Mouse (Mus musculus) thymus, postnatal 25 days (tissue): ENCODE data around the gene Igfbp5.

Experiments
- DNase-seq: peaks from one replicate; pipeline ENCODE4 v3.0.0; 2022

Igfbp5 gene

GRCm38 (mm10) chr1:72868429-72869215 is 6.1 kb downstream of the Igfbp5 start:
- DNase-seq, result no peak

DNA sequence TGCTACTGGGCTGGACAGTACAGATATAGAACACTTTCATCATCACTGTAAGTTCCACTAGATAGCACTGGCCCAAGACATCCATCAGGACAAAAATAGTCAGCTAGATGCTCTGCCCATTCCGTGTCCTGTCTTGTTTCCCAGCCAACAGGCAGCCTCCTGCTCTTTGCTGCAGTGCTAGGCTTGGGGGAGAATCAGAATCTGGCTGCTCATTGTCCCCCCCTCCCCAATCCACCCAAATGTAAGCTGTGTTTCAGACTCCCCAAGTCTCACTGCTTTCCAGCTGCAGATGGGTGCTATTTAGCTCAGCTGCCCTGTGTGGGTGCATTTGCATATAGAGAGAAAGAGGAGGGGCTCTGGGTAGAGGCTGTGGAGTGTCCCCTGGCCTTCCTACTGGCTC is 7.3 kb downstream of the Igfbp5 start:
- DNase-seq, result no peak

- DNase-seq, result no peak
Measured at GRCm38 (mm10) chr1:72866417-72866816, 8.3 kb downstream of the Igfbp5 start.

DNA sequence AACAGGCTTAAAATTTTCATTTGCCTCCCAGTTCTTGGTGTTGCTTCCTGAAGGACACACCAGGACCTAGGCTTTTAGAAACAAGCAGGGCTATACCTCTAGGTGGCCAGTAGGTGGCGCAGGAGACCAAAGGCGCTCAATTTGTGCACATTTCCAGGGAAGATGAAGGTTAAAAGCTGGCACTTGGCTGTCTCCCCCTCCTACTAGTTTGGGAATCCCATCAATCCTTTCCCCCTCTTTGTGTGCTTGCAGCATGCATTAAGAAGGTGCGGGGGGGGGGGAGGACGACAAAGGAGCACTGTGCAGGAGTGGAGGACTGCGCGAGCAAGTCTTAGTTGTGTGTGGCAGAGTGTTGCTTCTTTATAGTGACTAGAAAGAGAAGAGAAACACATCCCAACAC is 8.8 kb downstream of the Igfbp5 start:
- DNase-seq, result peak; percentile 30

- no peak for DNase-seq
Measured at GRCm38 (mm10) chr1:72864272-72864671, 10.4 kb downstream of the Igfbp5 start.

DNA sequence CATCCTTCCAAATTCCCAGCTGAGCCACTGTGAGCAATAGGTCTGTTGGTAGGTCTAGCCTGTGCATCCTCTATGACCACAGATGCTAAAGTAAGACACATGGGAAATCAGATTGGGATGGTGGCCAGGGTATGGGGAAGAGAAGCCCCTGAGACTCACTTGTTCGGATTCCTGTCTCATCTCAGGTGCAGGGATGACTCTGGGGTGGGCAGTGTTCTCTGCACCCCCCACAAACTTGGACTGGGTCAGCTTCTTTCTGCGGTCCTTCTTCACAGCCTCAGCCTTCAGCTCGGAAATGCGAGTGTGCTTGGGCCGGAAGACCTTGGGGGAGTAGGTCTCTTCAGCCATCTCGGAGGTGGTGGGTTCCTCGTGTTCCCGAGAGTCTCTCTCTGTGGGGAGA is 11.0 kb downstream of the Igfbp5 start:
- no peak for DNase-seq

- DNase-seq, result no peak
Measured at GRCm38 (mm10) chr1:72862248-72862647, 12.4 kb downstream of the Igfbp5 start.

GRCm38 (mm10) chr1:72861702-72862101 is 13.0 kb downstream of the Igfbp5 start:
- DNase-seq, result no peak

DNA sequence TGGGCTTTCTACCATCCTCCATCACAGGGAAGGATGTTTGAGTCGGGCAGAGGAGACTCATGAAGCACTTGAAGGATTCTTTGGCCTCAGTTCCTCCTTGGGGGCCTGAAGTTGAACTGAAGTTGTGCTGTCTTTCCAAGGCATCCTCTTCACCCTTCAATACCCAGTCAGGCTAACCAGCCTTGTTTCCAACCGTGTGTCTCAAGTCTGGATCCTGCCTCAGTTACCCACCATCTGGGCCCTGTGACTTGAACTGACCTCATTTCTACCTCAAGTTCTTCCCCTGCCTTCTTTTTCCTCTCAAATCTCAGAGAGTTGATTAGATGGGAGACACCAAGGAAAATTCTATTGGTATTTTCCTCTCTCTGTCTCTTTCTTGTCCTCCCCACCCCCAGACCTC is 14.2 kb downstream of the Igfbp5 start:
- DNase-seq, result no peak

DNA sequence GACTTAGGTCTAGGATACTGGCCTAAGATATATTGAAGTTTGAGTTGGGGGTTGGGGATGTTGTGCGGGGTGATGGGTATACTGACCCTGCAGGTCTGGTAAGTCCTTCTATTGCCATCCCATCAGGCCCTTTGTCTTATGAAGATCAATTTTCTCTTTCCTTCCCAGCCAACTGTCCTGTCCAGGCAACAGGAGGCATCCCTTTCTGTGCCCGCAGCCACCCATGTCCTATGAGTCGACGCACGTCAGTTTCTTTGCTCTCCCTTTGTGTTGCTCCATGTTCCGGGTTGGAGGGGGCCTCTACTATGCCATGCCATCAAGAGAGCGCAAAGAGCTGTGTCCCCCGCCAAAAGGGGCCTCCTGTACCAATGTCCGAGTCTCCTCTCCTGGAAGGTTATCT is 14.7 kb downstream of the Igfbp5 start:
- no peak for DNase-seq

- no peak for DNase-seq
Measured at GRCm38 (mm10) chr1:72858874-72859273, 15.8 kb downstream of the Igfbp5 start.

DNA sequence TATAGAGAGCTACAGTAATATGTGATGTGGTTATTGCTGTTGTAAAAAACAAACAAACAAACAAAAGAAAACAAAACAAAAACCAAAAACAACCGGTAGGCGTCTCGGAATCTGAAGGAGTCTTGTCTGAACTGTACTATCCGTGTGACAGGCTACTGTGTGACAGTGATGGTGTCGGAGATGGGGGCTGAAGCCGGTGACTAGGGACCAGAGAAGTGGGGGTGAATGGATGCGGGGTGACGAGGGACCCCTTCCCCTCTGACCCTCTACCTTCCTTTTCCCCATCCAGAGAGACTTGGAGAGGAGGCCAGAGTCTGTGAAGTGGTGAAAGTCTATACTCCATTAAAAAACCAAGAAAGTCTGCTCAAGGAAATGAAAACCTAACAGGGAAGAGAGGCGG is 16.4 kb downstream of the Igfbp5 start:
- DNase-seq, result no peak

DNA sequence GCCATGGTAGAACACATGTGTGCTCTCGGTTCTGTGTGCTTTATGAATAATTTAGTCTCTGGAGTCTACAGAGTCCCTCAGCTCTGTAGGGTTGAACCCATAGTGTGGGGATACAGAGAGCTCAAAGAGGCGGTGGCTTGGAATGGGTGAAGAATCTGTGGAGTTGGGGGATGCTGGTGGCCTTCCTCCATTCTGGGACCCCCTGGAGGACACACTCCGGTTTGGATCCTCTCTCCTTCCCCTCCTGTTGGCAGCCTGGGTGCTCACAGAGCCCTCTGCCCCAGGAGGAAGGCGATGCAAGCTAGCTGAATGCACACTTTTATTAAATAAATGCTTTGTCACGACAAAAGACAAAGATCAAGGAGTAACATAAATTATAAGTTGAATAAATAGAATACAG is 17.1 kb downstream of the Igfbp5 start:
- DNase-seq, result no peak

DNA sequence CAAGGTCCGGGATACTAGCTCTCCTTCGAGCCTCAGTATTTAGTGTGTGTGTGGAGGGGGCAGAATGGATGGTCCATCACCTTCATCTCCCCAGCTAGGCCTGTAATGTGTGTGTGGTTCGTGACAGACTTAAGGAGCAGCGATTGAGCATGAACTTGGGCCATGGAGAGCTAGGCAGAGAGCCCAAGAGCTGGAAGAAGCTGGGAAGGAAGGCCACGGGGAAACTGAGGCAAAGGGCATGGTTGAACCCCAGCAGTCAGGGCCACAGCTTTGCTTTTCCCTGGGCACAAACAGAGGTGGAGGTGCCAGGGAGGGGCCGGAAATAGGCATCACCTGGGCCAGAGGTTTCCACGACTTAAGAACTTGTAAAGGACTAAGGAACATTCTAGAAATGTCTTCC is 17.5 kb downstream of the Igfbp5 start:
- no peak for DNase-seq

- DNase-seq, result no peak
Measured at GRCm38 (mm10) chr1:72856209-72856909, 18.3 kb downstream of the Igfbp5 start.

DNA sequence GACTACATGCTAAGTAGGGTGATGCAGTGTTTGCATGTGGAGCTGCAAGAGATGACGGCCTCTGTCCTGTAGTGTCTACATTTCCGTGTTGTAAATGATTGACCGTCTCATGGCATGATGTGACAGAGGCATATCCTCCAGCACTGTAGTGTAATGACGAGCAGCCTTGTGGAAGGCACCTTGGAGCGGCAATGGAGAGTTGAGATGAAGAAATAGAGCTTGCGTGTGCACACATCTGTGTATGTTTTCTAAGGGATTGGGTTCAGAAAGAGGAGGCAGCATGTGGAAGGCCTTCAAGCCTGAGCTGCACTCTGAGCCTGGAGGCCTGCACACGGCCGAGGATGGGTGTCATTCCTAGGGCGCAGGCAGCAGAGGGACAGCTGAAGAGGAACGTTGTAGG is 19.0 kb downstream of the Igfbp5 start:
- no peak for DNase-seq

- DNase-seq, result peak; percentile 19
Measured at GRCm38 (mm10) chr1:72854337-72855237, 20.1 kb downstream of the Igfbp5 start.

DNA sequence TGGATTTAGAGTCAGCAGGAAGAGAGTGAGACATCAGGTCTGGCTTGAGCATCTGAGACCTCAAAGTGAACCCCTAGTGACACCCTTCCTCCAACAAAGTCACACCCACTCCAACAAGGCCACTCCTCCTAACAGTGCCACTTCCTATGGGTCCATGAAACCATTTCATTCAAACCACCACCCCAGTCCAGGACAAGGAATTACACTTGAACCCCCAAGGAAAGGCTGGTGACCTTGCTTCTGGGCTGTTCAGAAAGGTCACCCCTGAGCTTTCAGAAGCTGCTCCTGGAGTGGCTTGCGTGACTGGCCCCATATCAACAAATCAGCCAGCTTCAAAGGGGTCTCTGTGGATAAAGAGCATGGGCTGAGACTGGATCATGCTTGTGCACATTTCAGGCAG is 20.9 kb downstream of the Igfbp5 start:
- no peak for DNase-seq

DNA sequence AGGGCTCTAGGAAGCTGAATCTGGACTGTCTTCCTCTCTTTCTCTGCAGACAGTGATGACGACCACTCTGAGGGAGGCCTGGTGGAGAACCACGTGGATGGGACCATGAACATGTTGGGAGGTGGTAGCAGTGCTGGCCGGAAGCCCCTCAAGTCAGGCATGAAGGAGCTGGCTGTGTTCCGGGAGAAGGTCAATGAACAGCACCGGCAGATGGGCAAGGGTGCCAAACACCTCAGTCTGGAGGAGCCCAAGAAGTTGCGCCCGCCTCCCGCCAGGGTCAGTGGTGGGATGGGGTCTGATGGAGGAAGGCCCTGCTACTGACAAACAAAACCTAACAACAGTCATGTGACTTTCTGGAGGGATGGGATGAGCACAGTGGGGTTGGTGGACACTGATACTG is 25.6 kb downstream of the Igfbp5 start:
- no peak for DNase-seq

DNA sequence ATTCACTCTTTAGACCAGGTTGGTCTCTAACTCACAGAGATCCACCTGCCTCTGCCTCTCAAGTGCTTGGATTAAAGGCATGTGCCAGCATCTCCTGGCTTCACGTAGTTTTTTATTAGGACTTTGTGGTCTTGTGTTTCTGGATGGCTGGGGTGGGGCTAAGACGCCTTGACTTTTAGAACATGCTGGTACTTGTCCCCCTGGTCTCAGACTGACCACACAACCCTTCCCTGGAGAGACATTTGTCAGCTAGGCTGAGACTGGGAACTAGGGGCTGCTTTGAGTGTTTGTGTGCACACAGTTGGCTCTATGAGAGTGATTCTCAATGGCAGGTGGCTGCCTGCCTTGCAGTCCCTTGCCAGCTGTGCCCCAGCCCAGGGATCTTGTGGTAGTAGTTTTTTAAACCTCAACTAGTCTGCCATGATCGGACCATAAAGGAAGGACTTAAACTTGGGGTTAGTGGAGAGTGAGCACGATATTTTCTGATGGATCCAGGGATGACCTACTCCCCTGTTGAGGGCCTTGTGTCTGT is 26.8 kb downstream of the Igfbp5 start:
- DNase-seq, result no peak

- DNase-seq, result no peak
Measured at GRCm38 (mm10) chr1:72844675-72845074, 30.0 kb downstream of the Igfbp5 start.

DNA sequence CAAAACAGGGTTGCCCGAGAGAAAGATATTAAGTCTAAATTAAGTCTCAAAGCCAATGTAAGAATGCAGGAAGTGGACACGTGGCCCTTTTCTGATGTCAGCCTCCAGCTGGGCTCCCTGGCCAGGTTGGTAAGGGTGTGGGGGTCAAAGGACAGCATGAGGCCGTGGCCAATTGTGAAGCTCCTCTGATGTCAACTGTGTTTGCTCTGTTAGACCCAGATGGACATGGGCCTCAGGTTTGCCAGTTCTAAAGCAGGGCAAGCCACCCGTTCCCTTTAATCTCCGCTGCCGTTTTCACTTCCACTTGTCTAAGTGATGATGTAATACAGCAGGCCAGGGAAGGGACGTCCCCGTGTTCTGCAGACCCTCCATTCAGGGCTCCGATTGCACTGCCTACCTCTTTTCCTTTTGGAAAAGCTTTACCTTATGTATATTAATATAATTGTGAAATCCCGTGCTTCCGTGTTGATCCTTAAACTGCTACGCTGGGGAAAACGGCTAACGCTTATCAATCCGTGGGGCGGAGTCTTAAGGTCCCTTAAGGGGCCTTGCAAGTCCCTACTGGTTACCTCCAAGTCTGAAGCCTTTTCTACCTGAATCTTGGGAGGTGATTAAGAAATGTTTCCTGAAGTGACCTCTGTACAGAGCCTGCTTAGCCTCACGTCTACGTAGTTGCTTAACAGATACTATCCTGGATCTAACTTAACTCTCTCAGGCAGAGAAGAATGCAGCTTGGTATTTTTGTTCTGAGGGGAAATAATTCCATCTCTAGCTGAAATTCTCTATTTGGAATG is 31.8 kb downstream of the Igfbp5 start:
- DNase-seq, result no peak
